Mouse (Mus musculus): ENCODE results near the gene Zfp384. TPM values are rescaled to one million over a fixed set of nuclear protein-coding genes. Genes with fewer than 3 reads are reported as not detected.

Zfp384 gene
- total and polyA plus RNA-seq, 3 experiments: 22.4 to 28.2 (median 22.8) TPM

- intact Hi-C loops (cut with DNase I): no loop called here
- TF ChIP-seq EP300 (IDR thresholded peaks at IDR 0.05; ENCODE audit: insufficient read depth, low read depth, low read length): no peak
- no peak for TF ChIP-seq POLR2A (IDR thresholded peaks at IDR 0.05; ENCODE audit: insufficient read depth, low read depth, low read length)
- TF ChIP-seq CTCF (IDR thresholded peaks at IDR 0.05): no peak
- peaks cover 5% of the 10 kb centered on the region for H3K36me3 ChIP-seq (ENCODE audit: control insufficient read depth, insufficient read depth, low read length)
Observed at GRCm38 (mm10) chr6:125040221-125040620, 31.3 kb downstream of the Zfp384 start.

DNA sequence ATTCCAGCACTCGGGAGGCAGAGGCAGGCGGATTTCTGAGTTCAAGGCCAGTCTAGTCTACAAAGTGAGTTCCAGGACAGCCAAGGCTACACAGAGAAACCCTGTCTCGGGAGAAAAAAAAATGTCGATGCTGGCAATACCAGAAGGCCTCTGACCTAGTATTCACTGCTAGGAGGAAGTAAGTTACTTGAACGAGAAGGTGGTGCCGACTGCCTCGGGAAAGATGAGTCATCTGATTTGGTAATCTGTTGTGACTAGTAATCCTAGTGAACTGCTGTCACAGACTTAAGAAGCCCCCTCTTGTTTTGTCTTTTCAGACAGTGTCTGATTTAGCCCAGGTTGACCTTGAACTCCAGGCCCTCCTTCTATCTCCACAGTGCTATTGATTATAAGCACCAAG, 32.1 kb downstream of the Zfp384 start:
- WGBS: 56% methylated on average over 7 of the region's 7 CpGs
- peaks cover 5% of the 10 kb centered on the region for H3K36me3 ChIP-seq (ENCODE audit: control insufficient read depth, insufficient read depth, low read length)
- H3K4me3 ChIP-seq: no peak overlapping the region
- DNase-seq: no peak
- H3K79me2 ChIP-seq (replicated peaks; ENCODE audit: control insufficient read depth, insufficient read depth, low read length): no peaks in the 10 kb centered on the region
- TF ChIP-seq POLR2A (IDR thresholded peaks at IDR 0.05; ENCODE audit: insufficient read depth, low read depth, low read length) (no peak), CTCF (IDR thresholded peaks at IDR 0.05) (no peak), EP300 (IDR thresholded peaks at IDR 0.05; ENCODE audit: insufficient read depth, low read depth, low read length) (no peak)
- H3K4me1 ChIP-seq (ENCODE audit: control insufficient read depth, insufficient read depth, low read length): peaks cover 1% of the 10 kb centered on the region; the same call in 1 of the 2 replicates
- no peaks in the 10 kb centered on the region for H3K27me3 ChIP-seq (ENCODE audit: control insufficient read depth, insufficient read depth, low read length)
- H3K9ac ChIP-seq (ENCODE audit: low read depth, low read length): no peak overlapping the region
- intact Hi-C loops (cut with DNase I): loop anchor here (1.0 kb wide), 1 partner anchor 138 kb away; no protein-coding TSS in a partner anchor
- H3K27ac ChIP-seq: no peak overlapping the region

More at GRCm38 (mm10) chr6:125040221-125040620, 31.3 kb downstream of the Zfp384 start:
- Histone ChIP-seq H3K4me3 (peak overlapping the region; percentile 79), H3K79me2 (replicated peaks; ENCODE audit: control insufficient read depth, insufficient read depth, low read length) (no peaks in the 10 kb centered on the region), H3K9ac (ENCODE audit: low read depth, low read length) (no peak overlapping the region), H3K27ac (peak overlapping the region; percentile 76), H3K4me1 (ENCODE audit: control insufficient read depth, insufficient read depth, low read length) (peaks cover 1% of the 10 kb centered on the region; the same call in 1 of the 2 replicates), H3K27me3 (ENCODE audit: control insufficient read depth, insufficient read depth, low read length) (no peaks in the 10 kb centered on the region)
- WGBS: 10% methylated on average over 7 of the region's 7 CpGs
- no peak for DNase-seq

- Histone ChIP-seq H3K36me3 (ENCODE audit: control insufficient read depth, insufficient read depth, low read length) (peaks cover 5% of the 10 kb centered on the region), H3K4me3 (no peak overlapping the region), H3K4me1 (ENCODE audit: control insufficient read depth, insufficient read depth, low read length) (peaks cover 2% of the 10 kb centered on the region; the same call in 1 of the 2 replicates), H3K79me2 (replicated peaks; ENCODE audit: control insufficient read depth, insufficient read depth, low read length) (no peaks in the 10 kb centered on the region), H3K9ac (ENCODE audit: low read depth, low read length) (no peak overlapping the region), H3K27ac (no peak overlapping the region), H3K27me3 (ENCODE audit: control insufficient read depth, insufficient read depth, low read length) (no peaks in the 10 kb centered on the region)
- intact Hi-C loops (cut with DNase I): no loop called here
- WGBS: 76% methylated on average over 7 of the region's 7 CpGs
- DNase-seq: no peak
- no peak for TF ChIP-seq EP300 (IDR thresholded peaks at IDR 0.05; ENCODE audit: insufficient read depth, low read depth, low read length)
- TF ChIP-seq CTCF (IDR thresholded peaks at IDR 0.05): no peak
- TF ChIP-seq POLR2A (IDR thresholded peaks at IDR 0.05; ENCODE audit: insufficient read depth, low read depth, low read length): no peak
Observed at GRCm38 (mm10) chr6:125042081-125042480, 33.1 kb downstream of the Zfp384 start.

DNA sequence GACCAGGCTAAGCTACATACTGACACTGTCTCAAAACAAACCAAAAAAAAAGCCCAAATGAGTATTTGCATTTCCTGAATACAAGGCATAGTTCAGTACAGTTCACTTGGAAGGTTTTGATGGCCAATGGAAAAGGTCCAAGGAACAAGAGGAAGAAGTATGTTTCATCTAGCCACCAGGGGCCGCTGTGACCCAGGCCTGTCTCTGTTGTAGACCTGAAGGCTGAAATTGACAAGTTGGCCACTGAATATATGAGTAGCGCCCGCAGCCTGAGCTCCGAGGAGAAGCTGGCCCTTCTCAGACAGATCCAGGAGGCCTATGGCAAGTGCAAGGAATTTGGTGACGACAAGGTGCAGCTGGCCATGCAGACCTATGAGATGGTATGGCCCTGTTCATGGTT, 37.7 kb downstream of the Zfp384 start:
- intact Hi-C loops (cut with DNase I): loop anchor here (1.0 to 5.0 kb wide), 3 partner anchors 38 to 226 kb away; no protein-coding TSS in a partner anchor
- no peaks in the 10 kb centered on the region for H3K36me3 ChIP-seq (ENCODE audit: control insufficient read depth, insufficient read depth, low read length)

GRCm38 (mm10) chr6:125049678-125050077, 40.7 kb downstream of the Zfp384 start, which contains the start of gene Acrbp:
Gene Acrbp (plus strand): TSS chr6:125049689.
- 63% methylated on average over 20 of the region's 20 CpGs for WGBS
- Histone ChIP-seq H3K79me2 (replicated peaks; ENCODE audit: control insufficient read depth, insufficient read depth, low read length) (no peaks in the 10 kb centered on the region), H3K27ac (no peak within 1 kb of the TSS), H3K27me3 (ENCODE audit: control insufficient read depth, insufficient read depth, low read length) (no peaks in the 10 kb centered on the region), H3K4me3 (no peak within 1 kb of the TSS), H3K4me1 (ENCODE audit: control insufficient read depth, insufficient read depth, low read length) (0 out of 2 replicates have a peak, but pooled peaks cover 1% of the 10 kb centered on the region), H3K36me3 (ENCODE audit: control insufficient read depth, insufficient read depth, low read length) (no peaks in the 10 kb centered on the region), H3K9ac (ENCODE audit: low read depth, low read length) (no peak within 1 kb of the TSS)
- DNase-seq: no peak
- intact Hi-C loops (cut with DNase I): loop anchor here (5.0 kb wide), 2 partner anchors 123 to 223 kb away; no protein-coding TSS in a partner anchor
- TF ChIP-seq POLR2A (IDR thresholded peaks at IDR 0.05; ENCODE audit: insufficient read depth, low read depth, low read length): no peak
- TF ChIP-seq CTCF (IDR thresholded peaks at IDR 0.05): no peak
- no peak for TF ChIP-seq EP300 (IDR thresholded peaks at IDR 0.05; ENCODE audit: insufficient read depth, low read depth, low read length)

More for the DNA sequence above, 37.7 kb downstream of the Zfp384 start:
- H3K79me2 ChIP-seq (replicated peaks; ENCODE audit: control insufficient read depth, insufficient read depth, low read length): no peaks in the 10 kb centered on the region
- DNase-seq: peak; percentile 77 to 83
- no peak overlapping the region for H3K4me3 ChIP-seq
- H3K9ac ChIP-seq (ENCODE audit: low read depth, low read length): no peak overlapping the region
- WGBS: 20% methylated on average over 5 of the region's 5 CpGs
- H3K27me3 ChIP-seq (ENCODE audit: control insufficient read depth, insufficient read depth, low read length): no peaks in the 10 kb centered on the region
- TF ChIP-seq CTCF (IDR thresholded peaks at IDR 0.05) (peak; percentile 97), POLR2A (IDR thresholded peaks at IDR 0.05; ENCODE audit: insufficient read depth, low read depth, low read length) (no peak), EP300 (IDR thresholded peaks at IDR 0.05; ENCODE audit: insufficient read depth, low read depth, low read length) (peak; percentile 80; the same call in 1 of the 2 replicates)
- H3K4me1 ChIP-seq (ENCODE audit: control insufficient read depth, insufficient read depth, low read length): 0 out of 2 replicates have a peak, but pooled peaks cover 1% of the 10 kb centered on the region
- no peak overlapping the region for H3K27ac ChIP-seq

GRCm38 (mm10) chr6:125051237-125051636, 42.3 kb downstream of the Zfp384 start:
- no peak for DNase-seq
- Histone ChIP-seq H3K79me2 (replicated peaks; ENCODE audit: control insufficient read depth, insufficient read depth, low read length) (no peaks in the 10 kb centered on the region), H3K4me3 (no peak overlapping the region), H3K9ac (ENCODE audit: low read depth, low read length) (no peak overlapping the region), H3K36me3 (ENCODE audit: control insufficient read depth, insufficient read depth, low read length) (no peaks in the 10 kb centered on the region), H3K4me1 (ENCODE audit: control insufficient read depth, insufficient read depth, low read length) (0 out of 2 replicates have a peak, but pooled peaks cover 1% of the 10 kb centered on the region), H3K27me3 (ENCODE audit: control insufficient read depth, insufficient read depth, low read length) (no peaks in the 10 kb centered on the region), H3K27ac (no peak overlapping the region)
- TF ChIP-seq EP300 (IDR thresholded peaks at IDR 0.05; ENCODE audit: insufficient read depth, low read depth, low read length) (no peak), CTCF (IDR thresholded peaks at IDR 0.05) (peak; percentile 57)
- intact Hi-C loops (cut with DNase I): no loop called here
- WGBS: 63% methylated on average over 5 of the region's 5 CpGs
